Mouse (Mus musculus) MEL (cell line): ENCODE data around the gene Adprm. TPM values are rescaled to one million over a fixed set of nuclear protein-coding genes. Genes with fewer than 3 reads are reported as not detected.

ENCODE experiments used
- DNase-seq: peaks from one replicate; pipeline ENCODE4 v3.0.0; 2011; ENCODE audit warnings: low read depth, low spot score
- H3K27ac ChIP-seq: 2 replicates; pipeline ENCODE4 v1.5.1; 2012; ENCODE audit warnings: low read depth, mild to moderate bottlenecking, control low read depth, low read length, moderate library complexity; ENCODE audit not compliant: control insufficient read depth
- H3K27me3 ChIP-seq, 2 experiments: fragments of 150-350 bp in 1 of 2; sonication (generic) in 1 of 2; 2 replicates each; pipeline ENCODE4 v1.6.1; 2012; ENCODE audit warnings: low read length in 2 of 2, mild to moderate bottlenecking in 2 of 2, improper control_type of control experiment in 1 of 2, moderate library complexity in 1 of 2; ENCODE audit not compliant: insufficient read depth in 2 of 2, control insufficient read depth in 1 of 2
- H3K36me3 ChIP-seq, 2 experiments: 2 replicates each; pipeline ENCODE4 v1.6.1; 2012 to 2014; ENCODE audit warnings: low read length in 2 of 2, improper control_type of control experiment in 1 of 2, inconsistent platforms in 1 of 2, mild to moderate bottlenecking in 1 of 2; ENCODE audit not compliant: insufficient read depth in 2 of 2, control insufficient read depth in 1 of 2
- H3K4me1 ChIP-seq, 2 experiments: fragments of 150-350 bp in 1 of 2; sonication (generic) in 1 of 2; 2 replicates each; pipeline ENCODE4 v1.6.1; 2012; ENCODE audit warnings: low read length in 2 of 2, improper control_type of control experiment in 1 of 2, mild to moderate bottlenecking in 1 of 2; ENCODE audit not compliant: insufficient read depth in 2 of 2, control insufficient read depth in 1 of 2
- H3K4me3 ChIP-seq, 2 experiments: fragments of 150-350 bp in 1 of 2; sonication (generic) in 1 of 2; 2 replicates each; pipeline ENCODE4 v1.5.1; 2012; ENCODE audit warnings: low read depth in 2 of 2, low read length in 2 of 2, mild to moderate bottlenecking in 2 of 2, moderate library complexity in 2 of 2, control low read depth in 1 of 2, improper control_type of control experiment in 1 of 2; ENCODE audit not compliant: control insufficient read depth in 1 of 2, insufficient read depth in 1 of 2
- H3K79me2 ChIP-seq: 2 replicates; pipeline ENCODE4 v1.6.1; 2012; ENCODE audit warnings: mild to moderate bottlenecking, low read length, moderate library complexity; ENCODE audit not compliant: control insufficient read depth, poor library complexity, insufficient read depth
- H3K9ac ChIP-seq: 2 replicates; pipeline ENCODE4 v1.6.1; 2012; ENCODE audit warnings: low read depth, mild to moderate bottlenecking, control low read depth, low read length, moderate library complexity; ENCODE audit not compliant: control insufficient read depth, poor library complexity, severe bottlenecking
- H3K9me3 ChIP-seq: fragments of 150-350 bp; sonication (generic); replicated peaks from 2 replicates; pipeline ENCODE4 v1.6.1; 2012; ENCODE audit warnings: mild to moderate bottlenecking, low read length, improper control_type of control experiment, moderate library complexity; ENCODE audit not compliant: insufficient read depth
- E2F4 ChIP-seq: IDR thresholded peaks from 2 replicates; pipeline ENCODE4 v1.6.1; 2011; ENCODE audit warnings: low read depth, low read length, improper control_type of control experiment, borderline replicate concordance
- ELF1 ChIP-seq: IDR thresholded peaks from 2 replicates; pipeline ENCODE4 v1.6.1; 2014; ENCODE audit warnings: low read depth, mild to moderate bottlenecking, inconsistent platforms, low read length, improper control_type of control experiment, moderate library complexity
- EP300 ChIP-seq, 2 experiments: IDR thresholded peaks; 2 replicates each; pipeline ENCODE4 v1.6.1; 2011; ENCODE audit warnings: improper control_type of control experiment in 2 of 2, low read length in 2 of 2, low read depth in 1 of 2, mild to moderate bottlenecking in 1 of 2
- ETS1 ChIP-seq: IDR thresholded peaks from 2 replicates; pipeline ENCODE4 v1.6.1; 2012; ENCODE audit warnings: low read depth, mild to moderate bottlenecking, inconsistent platforms, low read length, improper control_type of control experiment, moderate library complexity
- GABPA ChIP-seq: IDR thresholded peaks from 2 replicates; pipeline ENCODE4 v1.6.1; 2012; ENCODE audit warnings: low read depth, mild to moderate bottlenecking, inconsistent platforms, low read length, improper control_type of control experiment, moderate library complexity
- GATA1 ChIP-seq: IDR thresholded peaks from 2 replicates; pipeline ENCODE4 v1.6.1; 2011; ENCODE audit warnings: low read depth, low read length, improper control_type of control experiment
- HCFC1 ChIP-seq: IDR thresholded peaks from 2 replicates; pipeline ENCODE4 v1.6.1; 2012; ENCODE audit warnings: low read depth, mild to moderate bottlenecking, inconsistent platforms, low read length, improper control_type of control experiment, moderate library complexity
- JUND ChIP-seq: IDR thresholded peaks from 2 replicates; pipeline ENCODE4 v1.6.1; 2011; ENCODE audit warnings: low read depth, mild to moderate bottlenecking, improper control_type of control experiment, low read length
- MAFK ChIP-seq: IDR thresholded peaks from 2 replicates; pipeline ENCODE4 v1.6.1; 2011; ENCODE audit warnings: low read depth, mild to moderate bottlenecking, low read length, improper control_type of control experiment, borderline replicate concordance
- MEF2A ChIP-seq: IDR thresholded peaks from 2 replicates; pipeline ENCODE4 v1.6.1; 2014; ENCODE audit warnings: low read depth, mild to moderate bottlenecking, inconsistent platforms, low read length, improper control_type of control experiment; ENCODE audit not compliant: poor library complexity, insufficient replicate concordance, severe bottlenecking; ENCODE audit errors: extremely low read depth
- NELFE ChIP-seq: IDR thresholded peaks from 2 replicates; pipeline ENCODE4 v1.6.1; 2011; ENCODE audit warnings: low read depth, low read length, improper control_type of control experiment
- POLR2AphosphoS5 ChIP-seq: IDR thresholded peaks from 2 replicates; pipeline ENCODE4 v1.6.1; 2012; ENCODE audit warnings: low read depth, borderline replicate concordance, mild to moderate bottlenecking, inconsistent platforms, low read length, moderate library complexity, mixed read lengths
- RAD21 ChIP-seq: IDR thresholded peaks from 2 replicates; pipeline ENCODE4 v1.6.1; 2011; ENCODE audit warnings: mild to moderate bottlenecking, low read depth, low read length, improper control_type of control experiment
- TAL1 ChIP-seq: IDR thresholded peaks from 2 replicates; pipeline ENCODE4 v1.6.1; 2012; ENCODE audit warnings: mild to moderate bottlenecking, inconsistent platforms, low read length, moderate library complexity, mixed read lengths
- USF2 ChIP-seq, 2 experiments: IDR thresholded peaks; 2 replicates each; pipeline ENCODE4 v1.6.1; 2011 to 2012; ENCODE audit warnings: improper control_type of control experiment in 2 of 2, low read length in 2 of 2, borderline replicate concordance in 1 of 2, inconsistent platforms in 1 of 2, low read depth in 1 of 2, mild to moderate bottlenecking in 1 of 2; ENCODE audit not compliant: insufficient read depth in 1 of 2
- ZKSCAN1 ChIP-seq: IDR thresholded peaks from 2 replicates; pipeline ENCODE4 v1.6.1; 2012; ENCODE audit warnings: low read depth, mild to moderate bottlenecking, inconsistent platforms, low read length, improper control_type of control experiment, moderate library complexity
- ZNF384 ChIP-seq: IDR thresholded peaks from 2 replicates; pipeline ENCODE4 v1.6.1; 2012; ENCODE audit warnings: low read depth, mild to moderate bottlenecking, inconsistent platforms, low read length, improper control_type of control experiment
- polyA plus RNA-seq, 2 experiments: library from polyadenylated mRNA; stranded (reverse) in 1 of 2; unstranded in 1 of 2; fragments of >175 nt in 1 of 2; fragments of >200 nt in 1 of 2; gene quantifications; 2 replicates each; pipeline versions ENCODE4 v1.2.1 to v1.2.4; 2012; ENCODE audit warnings: low replicate concordance in 2 of 2, low read depth in 1 of 2; ENCODE audit not compliant: insufficient read length in 2 of 2, insufficient read depth in 1 of 2, missing spikeins in 1 of 2
- total RNA-seq: library from RNA; depleted of rRNA; stranded (reverse); fragments of 300-350 nt; gene quantifications from 2 replicates; pipeline ENCODE4 v1.2.3, GENCODE M21; 2012; rRNA removed

Gene Adprm
- total and polyA plus RNA-seq, 3 experiments: 19.7 to 531 (median 23.0) TPM

GRCm38 (mm10) chr11:66992150-66992549 is 60.2 kb downstream of the Adprm start:
- Histone ChIP-seq H3K27me3 (no peaks in the 10 kb centered on the region), H3K36me3 (no peaks in the 10 kb centered on the region), H3K9ac (no peak overlapping the region), H3K4me1 (no peaks in the 10 kb centered on the region), H3K9me3 (no peaks in the 10 kb centered on the region), H3K27ac (no peak overlapping the region), H3K4me3 (no peak overlapping the region), H3K79me2 (no peaks in the 10 kb centered on the region)
- no peak for DNase-seq
- TF ChIP-seq ELF1 (no peak), HCFC1 (no peak), E2F4 (no peak), MEF2A (no peak), GATA1 (no peak), ZNF384 (no peak), RAD21 (no peak), EP300 (IDR thresholded peaks at IDR 0.05; ENCODE audit: low read depth in 1 of 2, low read length in 2 of 2) (no peak), USF2 (IDR thresholded peaks at IDR 0.05; ENCODE audit: borderline replicate concordance in 1 of 2, insufficient read depth in 1 of 2, low read depth in 1 of 2, low read length in 2 of 2) (no peak), TAL1 (no peak), ZKSCAN1 (no peak), GABPA (no peak), ETS1 (no peak), JUND (no peak), NELFE (no peak), MAFK (no peak), POLR2AphosphoS5 (no peak)

Other genes starting within 250 kb of the Adprm start
- not detected in 2 replicates for gene Pirt, start 140.6 kb downstream of the Adprm start, total RNA-seq
- not detected for gene Pirt, start 140.6 kb downstream of the Adprm start, polyA plus RNA-seq
- gene Tmem238l, start 96.0 kb downstream of the Adprm start, total RNA-seq: not detected in 2 replicates
- gene Tmem238l, start 96.0 kb downstream of the Adprm start, polyA plus RNA-seq: not detected
- 0.23 and 0.35 TPM in 2 replicates for gene Tmem220, start 27.4 kb downstream of the Adprm start, total RNA-seq
- under 1 TPM in 1 of 2 experiments, not detected in 1; 0.99 TPM for gene Tmem220, start 27.4 kb downstream of the Adprm start, polyA plus RNA-seq
- 29.8 and 32.9 TPM in 2 replicates for gene Sco1, start 76 bp upstream of the Adprm start, total RNA-seq
- gene Sco1, start 76 bp upstream of the Adprm start, polyA plus RNA-seq: 10 to 100 TPM in 1 of 2 experiments, not detected in 1; 14.1 TPM
- 0.81 and 1.5 TPM in 2 replicates for gene Myh3, start 25.7 kb upstream of the Adprm start, total RNA-seq
- 1 to 10 TPM in 1 of 2 experiments, not detected in 1; 1.7 TPM for gene Myh3, start 25.7 kb upstream of the Adprm start, polyA plus RNA-seq
- gene Myh2, start 118.4 kb upstream of the Adprm start, total RNA-seq: not detected in 2 replicates
- not detected for gene Myh2, start 118.4 kb upstream of the Adprm start, polyA plus RNA-seq
- not detected in 2 replicates for gene Myh1, start 147.5 kb upstream of the Adprm start, total RNA-seq
- not detected for gene Myh1, start 147.5 kb upstream of the Adprm start, polyA plus RNA-seq
- not detected in 2 replicates for gene Myh4, start 185.4 kb upstream of the Adprm start, total RNA-seq
- gene Myh4, start 185.4 kb upstream of the Adprm start, polyA plus RNA-seq: not detected
- gene Myh8, start 224.5 kb upstream of the Adprm start, total RNA-seq: not detected in 2 replicates
- not detected for gene Myh8, start 224.5 kb upstream of the Adprm start, polyA plus RNA-seq